Mouse (Mus musculus) gastrocnemius, postnatal 4 days (tissue): ENCODE data around the gene Plekhj1. TPM values are rescaled to one million over a fixed set of nuclear protein-coding genes. Genes with fewer than 3 reads are reported as not detected.

Experiments
- DNase-seq, 2 experiments: peaks; one replicate each; pipeline ENCODE4 v3.0.0; 2021 to 2022; ENCODE audit warnings: low spot score in 2 of 2, mixed read lengths in 2 of 2
- total RNA-seq, 2 experiments: library from RNA; stranded (reverse); gene quantifications; 2 replicates each; pipeline ENCODE4 v1.2.3; 2021

Gene Plekhj1
- total RNA-seq, 2 experiments from 2014 or later: 41.7 to 43.0 TPM

GRCm38 (mm10) chr10:80806341-80807056 is 8.1 kb upstream of the Plekhj1 start:
- no peak for DNase-seq

GRCm38 (mm10) chr10:80805925-80806324 is 7.5 kb upstream of the Plekhj1 start:
- DNase-seq: peak; percentile 72 to 82

- no peak for DNase-seq
Observed at GRCm38 (mm10) chr10:80805322-80805721, 6.9 kb upstream of the Plekhj1 start.

- DNase-seq: no peak
Observed at GRCm38 (mm10) chr10:80804916-80805315, 6.5 kb upstream of the Plekhj1 start, which contains the start of gene Amh. Gene Amh (plus strand): TSS chr10:80805243.

- no peak for DNase-seq
Observed at GRCm38 (mm10) chr10:80804340-80804739, 5.9 kb upstream of the Plekhj1 start.

GRCm38 (mm10) chr10:80802996-80803395 is 4.6 kb upstream of the Plekhj1 start:
- DNase-seq: no peak

GRCm38 (mm10) chr10:80802204-80802912 is 3.9 kb upstream of the Plekhj1 start:
- no peak for DNase-seq

GRCm38 (mm10) chr10:80799070-80799566 is 692 bp upstream of the Plekhj1 start:
- no peak for DNase-seq

- DNase-seq: no peak
Observed at GRCm38 (mm10) chr10:80797186-80798149, 958 bp downstream of the Plekhj1 start.

- DNase-seq: no peak
Observed at GRCm38 (mm10) chr10:80796307-80796848, 2.0 kb downstream of the Plekhj1 start.

- DNase-seq: no peak
Observed at GRCm38 (mm10) chr10:80794750-80795149, 3.7 kb downstream of the Plekhj1 start.

GRCm38 (mm10) chr10:80793803-80794202 is 4.6 kb downstream of the Plekhj1 start:
- no peak for DNase-seq

- DNase-seq: no peak
Observed at GRCm38 (mm10) chr10:80793033-80793784, 5.2 kb downstream of the Plekhj1 start.

- DNase-seq: no peak
Observed at GRCm38 (mm10) chr10:80792175-80793032, 6.0 kb downstream of the Plekhj1 start.

- no peak for DNase-seq
Observed at GRCm38 (mm10) chr10:80791476-80792174, 6.8 kb downstream of the Plekhj1 start.

- no peak for DNase-seq
Observed at GRCm38 (mm10) chr10:80790761-80791404, 7.5 kb downstream of the Plekhj1 start.

GRCm38 (mm10) chr10:80787517-80787916 is 10.9 kb downstream of the Plekhj1 start:
- no peak for DNase-seq

- no peak for DNase-seq
Observed at GRCm38 (mm10) chr10:80785963-80786362, 12.5 kb downstream of the Plekhj1 start.
